Mouse (Mus musculus): ENCODE results near the gene Pan3.

DNA sequence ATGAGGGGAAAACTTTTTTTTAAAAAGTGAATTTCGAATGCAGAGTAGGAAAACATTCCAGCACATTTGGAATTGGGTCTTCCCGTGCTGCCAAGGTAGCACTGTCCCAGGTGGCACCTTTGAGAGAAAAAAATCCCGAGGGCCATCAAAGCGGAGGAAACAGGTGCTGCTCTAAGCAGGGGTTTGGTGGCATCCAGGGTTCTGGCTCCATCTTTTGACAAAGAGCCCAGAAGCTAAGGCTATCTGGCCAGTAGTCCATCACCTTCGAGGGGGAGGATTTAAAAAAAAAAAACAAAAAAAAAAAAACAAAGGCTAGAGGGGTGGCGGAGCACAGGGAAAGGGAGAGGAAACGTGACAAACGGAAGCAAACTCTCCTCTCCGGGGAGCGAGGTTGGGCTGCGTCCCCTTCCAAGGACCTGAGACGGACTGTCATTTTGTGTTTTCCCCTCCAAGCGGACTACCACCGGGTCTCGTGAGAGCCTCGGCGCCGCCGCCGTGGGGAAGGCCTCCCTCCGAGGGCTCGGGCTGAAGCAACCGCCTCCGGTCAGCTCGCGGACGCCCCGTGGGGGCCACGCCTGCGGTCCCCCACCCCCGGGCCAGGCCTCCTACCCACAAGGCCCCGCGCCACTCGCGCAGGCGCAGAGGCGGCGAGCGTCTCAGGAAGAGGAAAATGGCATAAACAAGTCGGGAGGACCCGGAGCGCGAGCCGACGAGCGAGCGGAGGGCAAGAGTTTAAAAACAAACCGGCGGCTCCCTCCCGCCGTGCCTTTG is at the start of gene Pan3:
- TF ChIP-seq CTCF (IDR thresholded peaks at IDR 0.05; ENCODE audit: borderline replicate concordance, insufficient read depth, low read depth, low read length) (no peak), POLR2A (IDR thresholded peaks at IDR 0.05; ENCODE audit: borderline replicate concordance, insufficient read depth, low read length) (peak; percentile 77; the same call in 1 of the 2 replicates)

All from cerebellum, adult 2 months (tissue).